Mouse (Mus musculus) embryonic facial prominence, embryonic 15.5 days (tissue): ENCODE measurements around the gene Trnt1. TPM values are rescaled to one million over a fixed set of nuclear protein-coding genes. Genes with fewer than 3 reads are reported as not detected.

Experiments
- ATAC-seq: fragments of 200-750 bp; cut with Nextera tagmentation; 2 replicates; pipeline ENCODE4 v1.8.0; 2017; ENCODE audit warnings: low read depth, moderate TSS enrichment; ENCODE audit not compliant: insufficient number of reproducible peaks, low FRiP score, low TSS enrichment
- H3K27ac ChIP-seq: fragments of 300-500 bp; sonication (generic); replicated peaks from 2 replicates; pipeline ENCODE4 v1.5.1; 2015; ENCODE audit warnings: mild to moderate bottlenecking, inconsistent platforms
- H3K27me3 ChIP-seq: fragments of 300-500 bp; sonication (generic); 2 replicates; pipeline ENCODE4 v1.6.1; 2015; ENCODE audit warnings: inconsistent platforms
- H3K36me3 ChIP-seq: fragments of 300-500 bp; sonication (generic); 2 replicates; pipeline ENCODE4 v1.6.1; 2015; ENCODE audit warnings: mild to moderate bottlenecking, inconsistent platforms
- H3K4me1 ChIP-seq: fragments of 300-500 bp; sonication (generic); 2 replicates; pipeline ENCODE4 v1.6.1; 2015; ENCODE audit warnings: inconsistent platforms
- H3K4me2 ChIP-seq: fragments of 300-500 bp; sonication (generic); replicated peaks from 2 replicates; pipeline ENCODE4 v1.6.1; 2015; ENCODE audit warnings: mild to moderate bottlenecking, inconsistent platforms
- H3K4me3 ChIP-seq: fragments of 300-500 bp; sonication (generic); replicated peaks from 2 replicates; pipeline ENCODE4 v1.5.1; 2015; ENCODE audit warnings: mild to moderate bottlenecking, inconsistent platforms
- H3K9ac ChIP-seq: fragments of 300-500 bp; sonication (generic); 2 replicates; pipeline ENCODE4 v1.6.1; 2015; ENCODE audit warnings: inconsistent platforms
- H3K9me3 ChIP-seq: fragments of 300-500 bp; sonication (generic); replicated peaks from 2 replicates; pipeline ENCODE4 v1.6.1; 2016; ENCODE audit warnings: inconsistent platforms
- WGBS: fragments of 180-500 bp; shearing (Covaris S2); methylation state at CpG from one replicate; pipeline ENCODE4 v1.1.7; 2015; 5-methylcytosine and 5-hydroxymethylcytosine counted together
- polyA plus RNA-seq: library from polyadenylated mRNA; unstranded; fragments of >200 nt; fragmentation: Nextera tagmentation; extraction: Ambion mirVana; gene quantifications from 2 replicates; pipeline ENCODE4 v1.2.1, GENCODE M21; 2015

Gene Trnt1
- 54.6 and 55.0 TPM in 2 replicates for polyA plus RNA-seq

DNA sequence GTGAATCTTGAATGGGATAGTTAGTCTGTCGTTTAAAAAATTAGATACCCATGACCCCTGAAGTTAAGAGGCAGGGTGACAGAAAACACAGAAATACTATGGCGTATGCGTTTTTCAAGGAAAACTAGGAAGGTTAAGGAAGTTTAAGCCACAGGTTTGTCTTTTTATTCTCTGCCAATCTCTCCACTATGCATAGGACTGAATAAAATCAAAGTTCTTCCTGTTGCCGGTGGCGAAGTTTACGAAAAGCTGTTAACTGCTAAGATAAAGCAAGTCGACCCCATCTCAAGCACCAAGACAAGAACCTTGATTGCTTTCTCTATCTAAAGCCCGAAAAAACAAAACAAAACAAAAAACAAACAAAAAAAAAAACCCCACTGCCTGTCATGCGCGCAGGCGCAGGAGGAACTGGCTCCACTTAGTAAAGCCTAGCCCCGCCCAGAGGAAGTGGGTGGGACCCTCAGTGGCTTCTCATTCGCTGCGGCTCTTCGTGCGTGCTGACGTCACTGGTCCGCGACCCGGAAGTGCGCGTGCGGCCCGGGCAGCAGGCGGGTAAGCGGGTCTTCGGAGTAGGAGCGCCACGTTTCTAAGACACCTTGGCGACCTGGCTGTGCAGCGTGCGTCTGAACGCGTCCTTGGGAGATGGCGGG lies at the start of gene Trnt1:
TSS of gene Trnt1 (plus strand) at position 481 of the 650 bp plus-strand sequence.
- H3K36me3 ChIP-seq = peaks cover 20% of the 10 kb centered on the region; the same call in 1 of the 2 replicates
- peak within 1 kb of the TSS; percentile 74 for H3K9ac ChIP-seq
- no peaks in the 10 kb centered on the region for H3K9me3 ChIP-seq
- peak; percentile 99 for ATAC-seq
- peaks cover 10% of the 10 kb centered on the region for H3K4me1 ChIP-seq
- WGBS = 8% methylated on average over 35 of the region's 35 CpGs
- peak within 1 kb of the TSS; percentile 77 for H3K4me2 ChIP-seq
- peak within 1 kb of the TSS; percentile 71 for H3K27ac ChIP-seq
- peak within 1 kb of the TSS; percentile 84 for H3K4me3 ChIP-seq
- H3K27me3 ChIP-seq = no peaks in the 10 kb centered on the region

- Histone ChIP-seq H3K4me1 (no peaks in the 10 kb centered on the region), H3K36me3 (no peaks in the 10 kb centered on the region), H3K27ac (no peak overlapping the region), H3K27me3 (no peaks in the 10 kb centered on the region), H3K9ac (no peak overlapping the region), H3K4me3 (no peak overlapping the region), H3K4me2 (no peak overlapping the region), H3K9me3 (no peaks in the 10 kb centered on the region)
- WGBS = 70% methylated on average over 4 of the region's 4 CpGs
- ATAC-seq = no peak
Observed at GRCm38 (mm10) chr6:106725642-106726041, 43.3 kb upstream of the Trnt1 start.

- WGBS = 67% methylated on average over 6 of the region's 6 CpGs
- no peak for ATAC-seq
- H3K4me3 ChIP-seq = no peak overlapping the region
- H3K36me3 ChIP-seq = no peaks in the 10 kb centered on the region
- H3K9ac ChIP-seq = no peak overlapping the region
- H3K9me3 ChIP-seq = no peaks in the 10 kb centered on the region
- H3K4me1 ChIP-seq = no peaks in the 10 kb centered on the region
- H3K27me3 ChIP-seq = no peaks in the 10 kb centered on the region
- no peak overlapping the region for H3K27ac ChIP-seq
- H3K4me2 ChIP-seq = no peak overlapping the region
Observed at GRCm38 (mm10) chr6:106726078-106726477, 42.8 kb upstream of the Trnt1 start.

- Histone ChIP-seq H3K27ac (no peak overlapping the region), H3K9me3 (no peaks in the 10 kb centered on the region), H3K4me3 (no peak overlapping the region), H3K4me2 (no peak overlapping the region), H3K9ac (no peak overlapping the region), H3K4me1 (no peaks in the 10 kb centered on the region), H3K36me3 (no peaks in the 10 kb centered on the region), H3K27me3 (no peaks in the 10 kb centered on the region)
- 69% methylated on average over 1 of the region's 1 CpGs for WGBS
- no peak for ATAC-seq
Observed at GRCm38 (mm10) chr6:106727703-106728102, 41.2 kb upstream of the Trnt1 start.

DNA sequence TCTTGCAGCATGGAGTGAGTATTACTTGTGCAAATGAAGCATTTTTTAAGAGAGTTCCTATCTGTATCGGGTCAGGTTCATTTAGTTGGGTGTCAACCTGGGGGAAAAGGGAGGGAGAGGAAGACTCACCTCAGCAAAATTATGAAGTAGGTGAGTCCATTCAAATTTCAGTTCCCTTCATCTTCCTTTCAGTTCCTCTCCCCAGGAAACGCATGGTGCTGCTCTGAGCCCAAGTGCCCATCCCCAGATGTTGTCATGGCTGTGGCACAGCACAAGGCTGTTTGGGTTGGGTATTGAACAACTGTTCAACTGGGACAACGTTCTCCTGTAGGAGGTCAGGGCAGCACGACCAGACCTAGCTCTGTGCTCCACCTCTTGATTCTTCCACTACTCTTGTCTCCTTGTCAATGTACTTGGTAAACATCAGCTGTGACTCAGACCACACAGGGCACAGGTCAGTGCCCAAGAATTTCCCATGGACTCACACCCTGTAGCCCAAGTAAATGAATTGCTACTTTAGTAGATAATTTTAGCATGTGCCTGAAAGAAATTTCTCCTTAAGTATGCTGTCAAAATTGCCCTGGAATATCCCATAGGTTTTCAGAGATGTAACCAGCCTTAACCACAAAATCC lies 39.1 kb upstream of the Trnt1 start:
- ATAC-seq = no peak
- WGBS = 78% methylated on average over 4 of the region's 4 CpGs
- Histone ChIP-seq H3K9ac (no peak overlapping the region), H3K4me3 (no peak overlapping the region), H3K27me3 (no peaks in the 10 kb centered on the region), H3K9me3 (no peaks in the 10 kb centered on the region), H3K4me2 (no peak overlapping the region), H3K36me3 (no peaks in the 10 kb centered on the region), H3K27ac (no peak overlapping the region), H3K4me1 (no peaks in the 10 kb centered on the region)

GRCm38 (mm10) chr6:106732563-106732962 lies 36.4 kb upstream of the Trnt1 start:
- no peak for ATAC-seq
- no peak overlapping the region for H3K9ac ChIP-seq
- H3K27me3 ChIP-seq = no peaks in the 10 kb centered on the region
- no peaks in the 10 kb centered on the region for H3K4me1 ChIP-seq
- H3K9me3 ChIP-seq = no peaks in the 10 kb centered on the region
- H3K4me3 ChIP-seq = no peak overlapping the region
- WGBS = 76% methylated on average over 4 of the region's 4 CpGs
- no peak overlapping the region for H3K27ac ChIP-seq
- no peaks in the 10 kb centered on the region for H3K36me3 ChIP-seq
- H3K4me2 ChIP-seq = no peak overlapping the region

DNA sequence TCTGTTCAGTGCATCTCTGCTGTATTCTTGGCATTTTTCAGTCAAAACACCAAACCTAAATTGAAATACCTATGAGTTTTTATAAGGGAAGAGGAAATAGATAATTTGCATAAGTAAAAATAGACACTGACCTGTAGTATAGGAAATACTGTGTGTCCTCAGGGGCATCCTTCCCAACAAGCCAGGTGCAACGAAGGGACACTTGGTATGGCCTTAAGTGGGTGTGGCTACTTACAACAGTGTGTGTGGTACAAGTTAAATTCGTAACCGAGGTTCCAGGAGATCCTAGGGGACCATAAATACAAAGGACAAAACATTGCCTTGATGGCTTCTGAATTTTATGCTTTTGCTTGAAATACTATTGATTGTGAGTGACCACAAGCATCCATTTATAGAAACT lies 30.7 kb upstream of the Trnt1 start:
- WGBS = 64% methylated on average over 3 of the region's 3 CpGs
- H3K4me1 ChIP-seq = no peaks in the 10 kb centered on the region
- no peak for ATAC-seq
- no peak overlapping the region for H3K4me2 ChIP-seq
- H3K9ac ChIP-seq = no peak overlapping the region
- H3K27me3 ChIP-seq = no peaks in the 10 kb centered on the region
- no peaks in the 10 kb centered on the region for H3K9me3 ChIP-seq
- no peaks in the 10 kb centered on the region for H3K36me3 ChIP-seq
- no peak overlapping the region for H3K4me3 ChIP-seq
- H3K27ac ChIP-seq = no peak overlapping the region

- Histone ChIP-seq H3K4me3 (no peak overlapping the region), H3K4me2 (no peak overlapping the region), H3K4me1 (no peaks in the 10 kb centered on the region), H3K36me3 (no peaks in the 10 kb centered on the region), H3K9me3 (no peaks in the 10 kb centered on the region), H3K27me3 (no peaks in the 10 kb centered on the region), H3K27ac (no peak overlapping the region), H3K9ac (no peak overlapping the region)
- 90% methylated on average over 1 of the region's 1 CpGs for WGBS
- no peak for ATAC-seq
Observed at GRCm38 (mm10) chr6:106740244-106740825, 28.6 kb upstream of the Trnt1 start.

DNA sequence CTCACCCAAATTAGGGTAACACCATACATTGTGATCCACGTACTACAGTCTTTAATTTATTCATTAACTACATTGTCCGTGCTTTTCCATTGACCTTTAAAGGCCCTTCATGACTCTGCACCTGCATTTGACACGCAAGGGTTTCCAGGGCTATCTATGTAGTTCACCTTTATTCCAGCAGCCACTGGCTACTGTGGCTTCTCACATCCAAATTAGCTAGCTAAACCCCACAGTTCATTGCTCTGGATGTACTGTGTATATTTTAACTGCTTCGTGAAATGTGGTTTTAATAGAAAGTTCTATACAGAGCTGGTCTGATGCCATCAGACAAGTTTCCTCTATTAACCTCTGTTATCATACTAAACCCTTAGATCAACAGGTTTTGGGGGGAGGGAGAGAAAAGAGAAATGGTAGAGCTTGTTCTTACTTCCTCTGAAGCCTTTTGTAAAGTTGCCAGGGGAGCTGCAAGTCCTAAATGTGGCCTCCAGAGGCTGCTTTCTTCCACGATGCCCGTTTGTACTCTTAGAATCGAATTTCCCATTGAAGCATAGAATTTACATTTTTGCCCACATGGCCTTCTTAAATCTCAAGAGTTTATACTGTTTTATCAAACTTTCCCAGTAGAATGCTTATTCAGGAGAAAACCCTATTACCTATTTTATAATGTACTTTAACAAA lies 25.2 kb upstream of the Trnt1 start:
- 67% methylated on average over 7 of the region's 7 CpGs for WGBS

GRCm38 (mm10) chr6:106745673-106746394 lies 23.1 kb upstream of the Trnt1 start:
- no peak overlapping the region for H3K9ac ChIP-seq
- H3K27ac ChIP-seq = no peak overlapping the region
- no peaks in the 10 kb centered on the region for H3K36me3 ChIP-seq
- no peaks in the 10 kb centered on the region for H3K27me3 ChIP-seq
- H3K4me1 ChIP-seq = no peaks in the 10 kb centered on the region
- no peak overlapping the region for H3K4me2 ChIP-seq
- no peaks in the 10 kb centered on the region for H3K9me3 ChIP-seq
- WGBS = 56% methylated on average over 7 of the region's 7 CpGs
- no peak overlapping the region for H3K4me3 ChIP-seq
- no peak for ATAC-seq

More for the DNA sequence above, 25.2 kb upstream of the Trnt1 start:
- Histone ChIP-seq H3K9me3 (no peaks in the 10 kb centered on the region), H3K36me3 (no peaks in the 10 kb centered on the region), H3K9ac (no peak overlapping the region), H3K27me3 (no peaks in the 10 kb centered on the region), H3K27ac (no peak overlapping the region), H3K4me3 (no peak overlapping the region), H3K4me1 (no peaks in the 10 kb centered on the region), H3K4me2 (no peak overlapping the region)
- ATAC-seq = no peak

GRCm38 (mm10) chr6:106747251-106747650 lies 21.7 kb upstream of the Trnt1 start:
- 94% methylated on average over 5 of the region's 5 CpGs for WGBS
- no peak overlapping the region for H3K4me2 ChIP-seq

More at GRCm38 (mm10) chr6:106747251-106747650, 21.7 kb upstream of the Trnt1 start:
- no peak overlapping the region for H3K9ac ChIP-seq
- no peaks in the 10 kb centered on the region for H3K4me1 ChIP-seq
- no peak overlapping the region for H3K27ac ChIP-seq
- ATAC-seq = no peak
- H3K4me3 ChIP-seq = no peak overlapping the region
- H3K36me3 ChIP-seq = no peaks in the 10 kb centered on the region
- H3K9me3 ChIP-seq = no peaks in the 10 kb centered on the region
- no peaks in the 10 kb centered on the region for H3K27me3 ChIP-seq
